Mouse (Mus musculus) ES-E14 (cell line): ENCODE measurements around the gene Klhl12.

Experiments used
- MAFK ChIP-seq: IDR thresholded peaks from 2 replicates; pipeline ENCODE4 v1.6.1; 2014; ENCODE audit warnings: mild to moderate bottlenecking, low read depth, low read length, inconsistent platforms; ENCODE audit not compliant: insufficient read depth
- ZC3H11A ChIP-seq: IDR thresholded peaks from 2 replicates; pipeline ENCODE4 v1.6.1; 2012; ENCODE audit warnings: low read depth, mild to moderate bottlenecking, inconsistent platforms, low read length, borderline replicate concordance
- ZNF384 ChIP-seq: IDR thresholded peaks from 2 replicates; pipeline ENCODE4 v1.6.1; 2012; ENCODE audit warnings: low read depth, low read length, inconsistent platforms

DNA sequence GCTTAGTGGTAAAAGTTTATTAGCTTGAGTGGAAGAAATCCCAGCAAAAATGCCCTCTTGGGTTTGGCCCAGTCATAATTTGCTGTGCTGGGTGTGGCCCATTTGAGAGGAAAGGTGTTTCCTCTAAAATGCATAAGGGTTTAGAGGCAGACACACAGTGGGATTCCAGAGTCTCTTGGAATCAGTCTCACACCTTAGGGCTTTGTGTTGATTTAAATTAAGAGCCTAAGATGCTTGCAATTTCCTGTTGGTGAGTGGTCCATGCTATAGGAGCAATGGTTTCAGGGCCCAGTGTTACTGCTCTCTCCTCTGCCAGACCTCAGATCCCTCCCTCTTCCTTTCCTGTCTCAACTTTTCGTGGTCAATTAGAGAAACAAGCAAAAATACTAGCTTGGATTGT is 36.2 kb upstream of the Klhl12 start:
- no peak for TF ChIP-seq ZNF384
- no peak for TF ChIP-seq MAFK
- no peak for TF ChIP-seq ZC3H11A
